Mouse (Mus musculus) kidney, embryonic 15.5 days (tissue): ENCODE measurements around the gene Zim1. TPM values are rescaled to one million over a fixed set of nuclear protein-coding genes. Genes with fewer than 3 reads are reported as not detected.

Experiments used
- ATAC-seq: fragments of 200-750 bp; cut with Nextera tagmentation; replicated peaks from 2 replicates; pipeline ENCODE4 v1.8.0; 2017; ENCODE audit warnings: moderate TSS enrichment; ENCODE audit not compliant: low FRiP score
- H3K27ac ChIP-seq: fragments of 300-500 bp; sonication (generic); 2 replicates; pipeline ENCODE4 v1.5.1; 2015; ENCODE audit warnings: mild to moderate bottlenecking, inconsistent platforms
- H3K27me3 ChIP-seq: fragments of 300-500 bp; sonication (generic); 2 replicates; pipeline ENCODE4 v1.6.1; 2015; ENCODE audit warnings: inconsistent platforms
- H3K36me3 ChIP-seq: fragments of 300-500 bp; sonication (generic); 2 replicates; pipeline ENCODE4 v1.6.1; 2015; ENCODE audit warnings: inconsistent platforms
- H3K4me1 ChIP-seq: fragments of 300-500 bp; sonication (generic); 2 replicates; pipeline ENCODE4 v1.6.1; 2015; ENCODE audit warnings: inconsistent platforms
- H3K4me2 ChIP-seq: fragments of 300-500 bp; sonication (generic); 2 replicates; pipeline ENCODE4 v1.6.1; 2015; ENCODE audit warnings: moderate library complexity, mild to moderate bottlenecking, inconsistent platforms
- H3K4me3 ChIP-seq: fragments of 300-500 bp; sonication (generic); replicated peaks from 2 replicates; pipeline ENCODE4 v1.5.1; 2015; ENCODE audit warnings: mild to moderate bottlenecking, inconsistent platforms
- H3K9ac ChIP-seq: fragments of 300-500 bp; sonication (generic); 2 replicates; pipeline ENCODE4 v1.6.1; 2015; ENCODE audit warnings: mild to moderate bottlenecking, inconsistent platforms
- H3K9me3 ChIP-seq: fragments of 300-500 bp; sonication (generic); replicated peaks from 2 replicates; pipeline ENCODE4 v1.6.1; 2016; ENCODE audit warnings: inconsistent platforms
- WGBS: fragments of 180-500 bp; shearing (Covaris S2); methylation state at CpG from one replicate; pipeline ENCODE4 v1.1.7; 2015; ENCODE audit warnings: mixed read lengths; 5-methylcytosine and 5-hydroxymethylcytosine counted together
- polyA plus RNA-seq: library from polyadenylated mRNA; unstranded; fragments of >200 nt; fragmentation: Nextera tagmentation; extraction: Ambion mirVana; gene quantifications from 2 replicates; pipeline ENCODE4 v1.2.1, GENCODE M21; 2015

Gene Zim1
- polyA plus RNA-seq, result 4.0 TPM in 2 replicates

- ATAC-seq, result peak; percentile 100
- Histone ChIP-seq H3K27ac (no peak within 1 kb of the TSS), H3K9me3 (no peaks in the 10 kb centered on the region), H3K36me3 (no peaks in the 10 kb centered on the region), H3K27me3 (no peaks in the 10 kb centered on the region), H3K4me3 (peak within 1 kb of the TSS; percentile 59), H3K9ac (peak within 1 kb of the TSS; percentile 42), H3K4me1 (peaks cover 7% of the 10 kb centered on the region), H3K4me2 (peak within 1 kb of the TSS; percentile 71)
- 11% methylated on average over 32 of the region's 32 CpGs for WGBS
Measured at GRCm38 (mm10) chr7:6696241-6697045, at the start of gene Zim1. Gene Zim1, minus strand, starts transcription at chr7:6696450.

DNA sequence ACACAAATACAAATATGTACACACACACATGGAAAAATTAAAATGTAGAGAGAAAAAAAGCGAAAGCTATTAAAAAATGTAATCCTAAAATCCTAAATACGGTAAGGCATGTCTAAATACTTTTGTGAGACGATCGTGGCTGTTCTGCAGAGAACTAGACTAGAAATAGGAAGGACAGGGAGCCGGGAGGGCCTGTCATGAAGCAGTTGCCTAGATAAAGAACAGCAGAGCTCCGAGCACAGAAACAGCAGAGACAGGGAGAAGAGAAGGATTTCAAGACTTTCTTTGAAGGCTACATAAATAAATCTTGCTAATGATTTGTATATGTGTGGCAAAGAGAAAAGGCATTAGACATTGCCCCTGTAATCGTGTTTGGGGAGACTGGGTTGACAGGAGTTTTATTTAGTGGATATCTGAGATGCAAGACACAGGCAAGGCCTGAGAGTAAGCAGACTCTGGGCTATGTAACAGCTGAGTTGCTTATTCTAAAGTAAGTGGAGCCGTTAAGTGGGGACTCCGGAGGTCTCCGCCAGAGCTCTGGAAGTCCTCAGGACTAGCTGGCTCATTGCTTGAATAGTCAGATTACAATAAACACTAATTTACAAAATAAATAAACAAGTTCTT lies 48.1 kb upstream of the Zim1 start:
- no peak overlapping the region for H3K4me3 ChIP-seq
- 33% methylated on average over 10 of the region's 10 CpGs for WGBS
- H3K27me3 ChIP-seq, result no peaks in the 10 kb centered on the region
- H3K4me1 ChIP-seq, result peaks cover 12% of the 10 kb centered on the region
- no peaks in the 10 kb centered on the region for H3K36me3 ChIP-seq
- H3K9ac ChIP-seq, result no peak overlapping the region
- H3K9me3 ChIP-seq, result no peaks in the 10 kb centered on the region
- ATAC-seq, result peak; percentile 76
- H3K27ac ChIP-seq, result peak overlapping the region; percentile 73
- no peak overlapping the region for H3K4me2 ChIP-seq

GRCm38 (mm10) chr7:6736060-6736459 lies 39.8 kb upstream of the Zim1 start:
- Histone ChIP-seq H3K4me3 (no peak overlapping the region), H3K36me3 (no peaks in the 10 kb centered on the region), H3K9me3 (no peaks in the 10 kb centered on the region), H3K9ac (no peak overlapping the region), H3K27me3 (no peaks in the 10 kb centered on the region), H3K4me1 (no peaks in the 10 kb centered on the region), H3K4me2 (no peak overlapping the region), H3K27ac (no peak overlapping the region)
- WGBS, result 69% methylated on average over 1 of the region's 1 CpGs
- no peak for ATAC-seq

GRCm38 (mm10) chr7:6731930-6732329 lies 35.7 kb upstream of the Zim1 start:
- Histone ChIP-seq H3K27me3 (no peaks in the 10 kb centered on the region), H3K4me2 (peak overlapping the region; percentile 64), H3K36me3 (no peaks in the 10 kb centered on the region; the same call in 1 of the 2 replicates), H3K4me3 (peak overlapping the region; percentile 67), H3K4me1 (0 out of 2 replicates have a peak, but pooled peaks cover 4% of the 10 kb centered on the region), H3K27ac (no peak overlapping the region), H3K9ac (no peak overlapping the region), H3K9me3 (peaks cover 31% of the 10 kb centered on the region)
- 44% methylated on average over 4 of the region's 4 CpGs for WGBS
- ATAC-seq, result no peak

- no peaks in the 10 kb centered on the region; the same call in 1 of the 2 replicates for H3K36me3 ChIP-seq
- H3K27ac ChIP-seq, result no peak overlapping the region
- 0 out of 2 replicates have a peak, but pooled peaks cover 4% of the 10 kb centered on the region for H3K4me1 ChIP-seq
- H3K9ac ChIP-seq, result 0 out of 2 replicates have a peak overlapping the region, but pooled peaks have one; percentile 21
- peak overlapping the region; percentile 64 for H3K4me2 ChIP-seq
- peaks cover 31% of the 10 kb centered on the region for H3K9me3 ChIP-seq
- no peaks in the 10 kb centered on the region for H3K27me3 ChIP-seq
- peak overlapping the region; percentile 67 for H3K4me3 ChIP-seq
- WGBS, result 47% methylated on average over 3 of the region's 3 CpGs
- no peak for ATAC-seq
Measured at GRCm38 (mm10) chr7:6731373-6731772, 35.1 kb upstream of the Zim1 start.

- peaks cover 4% of the 10 kb centered on the region for H3K36me3 ChIP-seq
- H3K4me1 ChIP-seq, result 0 out of 2 replicates have a peak, but pooled peaks cover 4% of the 10 kb centered on the region
- peaks cover 31% of the 10 kb centered on the region for H3K9me3 ChIP-seq
- ATAC-seq, result no peak
- peak overlapping the region; percentile 61 for H3K27ac ChIP-seq
- H3K9ac ChIP-seq, result peak overlapping the region; percentile 21; the same call in 1 of the 2 replicates
- no peaks in the 10 kb centered on the region for H3K27me3 ChIP-seq
- peak overlapping the region; percentile 64 for H3K4me2 ChIP-seq
- WGBS, result 45% methylated on average over 15 of the region's 15 CpGs
- peak overlapping the region; percentile 67 for H3K4me3 ChIP-seq
Measured at GRCm38 (mm10) chr7:6730801-6731200, 34.6 kb upstream of the Zim1 start.

DNA sequence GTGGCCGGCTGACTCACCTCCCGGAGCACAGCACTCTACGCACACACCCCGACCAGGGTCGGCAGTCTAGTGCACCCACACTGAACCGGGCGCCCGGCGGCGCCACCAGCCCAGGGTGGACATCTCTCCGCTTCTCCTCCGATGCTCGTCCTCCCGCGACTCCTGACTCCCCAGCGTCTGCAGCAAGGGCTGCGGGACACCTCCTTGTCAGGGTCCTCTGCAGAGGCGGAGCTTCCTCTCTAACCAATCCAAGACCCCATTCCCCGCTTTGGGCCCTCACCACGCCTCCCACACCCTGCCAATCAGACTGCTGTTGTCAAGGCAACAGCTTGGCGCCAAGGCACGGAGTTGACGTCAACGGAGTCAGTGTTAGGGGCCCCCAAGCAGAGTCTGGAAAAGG lies 34.0 kb upstream of the Zim1 start, which contains the start of the genes Peg3 and Usp29:
TSS of gene Peg3 (minus strand) at position 191 of the 400 bp plus-strand sequence.
TSS of gene Usp29 (plus strand) at position 338 of the 400 bp plus-strand sequence.
- H3K4me2 ChIP-seq, result peak within 1 kb of the TSS; percentile 64
- H3K36me3 ChIP-seq, result peaks cover 10% of the 10 kb centered on the region
- H3K4me3 ChIP-seq, result peak within 1 kb of the TSS; percentile 67
- 0 out of 2 replicates have a peak, but pooled peaks cover 4% of the 10 kb centered on the region for H3K4me1 ChIP-seq
- no peaks in the 10 kb centered on the region for H3K27me3 ChIP-seq
- 51% methylated on average over 24 of the region's 24 CpGs for WGBS
- H3K9ac ChIP-seq, result peak within 1 kb of the TSS; percentile 64
- peaks cover 31% of the 10 kb centered on the region for H3K9me3 ChIP-seq
- H3K27ac ChIP-seq, result peak within 1 kb of the TSS; percentile 96
- ATAC-seq, result peak; percentile 57

DNA sequence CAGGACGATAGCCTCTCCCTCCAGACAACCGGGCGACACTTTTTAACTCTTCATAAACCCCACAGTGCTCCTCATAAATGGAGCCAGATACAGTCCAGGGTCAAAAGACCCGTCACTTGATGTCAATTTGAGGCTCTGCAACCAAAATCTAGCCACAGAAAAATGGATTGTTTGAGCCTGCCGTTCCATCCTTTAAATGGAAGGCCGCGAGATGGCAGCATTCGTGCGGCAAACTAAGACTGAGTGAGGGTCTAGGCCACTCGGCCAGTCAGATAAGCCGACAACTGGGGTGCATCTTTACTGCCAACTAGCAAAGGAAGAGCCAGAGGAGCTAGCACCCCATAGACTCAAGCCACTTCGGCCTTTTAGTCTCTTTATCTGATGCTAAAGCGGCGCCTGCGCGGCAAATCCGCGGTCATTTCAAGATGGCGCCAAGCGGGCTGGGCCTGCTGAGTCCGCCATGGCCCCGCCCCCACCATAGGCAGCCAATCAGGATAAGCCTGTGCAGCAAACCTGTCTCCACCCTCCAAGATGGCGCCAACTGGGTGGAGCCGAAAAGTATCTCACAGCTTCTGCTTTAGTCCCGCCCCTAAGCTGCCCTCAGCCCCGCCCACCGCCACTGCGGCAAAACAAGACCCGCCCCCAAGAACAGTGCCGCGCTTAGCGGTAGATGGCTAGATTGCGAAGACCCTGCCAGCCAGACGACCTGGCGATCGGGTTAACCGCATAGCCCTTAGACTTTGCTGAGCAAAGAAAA lies 33.0 kb upstream of the Zim1 start:
- Histone ChIP-seq H3K4me2 (peak overlapping the region; percentile 64), H3K4me1 (0 out of 2 replicates have a peak, but pooled peaks cover 4% of the 10 kb centered on the region), H3K27me3 (no peaks in the 10 kb centered on the region), H3K9ac (peak overlapping the region; percentile 64), H3K4me3 (peak overlapping the region; percentile 67), H3K27ac (peak overlapping the region; percentile 96), H3K36me3 (peaks cover 20% of the 10 kb centered on the region), H3K9me3 (peaks cover 31% of the 10 kb centered on the region)
- WGBS, result 51% methylated on average over 37 of the region's 37 CpGs
- peak; percentile 65 for ATAC-seq

GRCm38 (mm10) chr7:6728263-6728931 lies 32.1 kb upstream of the Zim1 start:
- Histone ChIP-seq H3K4me3 (peak overlapping the region; percentile 67), H3K27ac (peak overlapping the region; percentile 96), H3K36me3 (peaks cover 27% of the 10 kb centered on the region), H3K9me3 (peaks cover 31% of the 10 kb centered on the region), H3K9ac (no peak overlapping the region), H3K27me3 (no peaks in the 10 kb centered on the region), H3K4me1 (0 out of 2 replicates have a peak, but pooled peaks cover 4% of the 10 kb centered on the region), H3K4me2 (peak overlapping the region; percentile 64)
- peak; percentile 84 for ATAC-seq
- 52% methylated on average over 19 of the region's 19 CpGs for WGBS

- 53% methylated on average over 19 of the region's 19 CpGs for WGBS
- Histone ChIP-seq H3K27ac (peak overlapping the region; percentile 96), H3K36me3 (peaks cover 34% of the 10 kb centered on the region), H3K9ac (no peak overlapping the region), H3K4me3 (peak overlapping the region; percentile 67), H3K4me1 (0 out of 2 replicates have a peak, but pooled peaks cover 4% of the 10 kb centered on the region), H3K4me2 (peak overlapping the region; percentile 64), H3K27me3 (no peaks in the 10 kb centered on the region), H3K9me3 (peaks cover 31% of the 10 kb centered on the region)
- ATAC-seq, result peak; percentile 40
Measured at GRCm38 (mm10) chr7:6727351-6728121, 31.3 kb upstream of the Zim1 start.
